Mouse (Mus musculus) urinary bladder, postnatal 36 days (tissue): ENCODE results near the gene Cenpp.

Source experiments
- DNase-seq, 2 experiments: peaks; one replicate each; pipeline ENCODE4 v3.0.0; 2022; ENCODE audit warnings: low spot score in 2 of 2, mixed read lengths in 1 of 2

Gene Cenpp

DNA sequence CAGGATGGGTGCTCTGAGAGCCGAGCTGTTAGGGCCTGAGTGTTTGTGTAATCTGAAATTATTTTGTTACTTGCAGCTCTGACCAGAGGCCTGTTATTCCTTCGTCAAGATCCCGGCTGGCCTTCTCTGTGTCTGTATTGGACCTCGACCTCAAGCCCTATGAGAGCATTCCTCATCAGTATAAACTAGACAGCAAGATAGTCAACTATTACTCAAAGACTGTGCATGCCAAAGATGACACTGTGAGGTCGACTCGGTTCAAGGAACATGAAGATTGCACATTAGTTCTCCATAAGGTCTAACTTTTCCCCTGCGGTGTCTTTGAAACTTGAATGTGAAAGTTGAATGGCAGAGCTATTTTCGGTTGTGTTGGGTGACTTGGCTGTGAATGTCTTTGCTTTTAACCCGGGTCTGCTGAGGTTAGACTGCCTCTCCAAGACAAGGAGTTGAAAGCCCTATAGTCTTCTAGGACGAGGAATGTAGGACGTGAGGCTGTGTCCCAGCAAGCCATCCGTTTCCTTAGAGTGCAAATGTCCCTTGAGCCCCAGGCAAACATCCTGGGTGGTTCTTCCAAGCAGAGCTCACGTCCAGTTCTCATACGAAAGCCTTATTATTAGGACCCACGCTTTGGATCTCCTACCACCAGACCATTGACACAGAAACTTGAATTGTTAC is 191.0 kb downstream of the Cenpp start:
- DNase-seq = peak in 1 of 2 experiments; percentile 24

DNA sequence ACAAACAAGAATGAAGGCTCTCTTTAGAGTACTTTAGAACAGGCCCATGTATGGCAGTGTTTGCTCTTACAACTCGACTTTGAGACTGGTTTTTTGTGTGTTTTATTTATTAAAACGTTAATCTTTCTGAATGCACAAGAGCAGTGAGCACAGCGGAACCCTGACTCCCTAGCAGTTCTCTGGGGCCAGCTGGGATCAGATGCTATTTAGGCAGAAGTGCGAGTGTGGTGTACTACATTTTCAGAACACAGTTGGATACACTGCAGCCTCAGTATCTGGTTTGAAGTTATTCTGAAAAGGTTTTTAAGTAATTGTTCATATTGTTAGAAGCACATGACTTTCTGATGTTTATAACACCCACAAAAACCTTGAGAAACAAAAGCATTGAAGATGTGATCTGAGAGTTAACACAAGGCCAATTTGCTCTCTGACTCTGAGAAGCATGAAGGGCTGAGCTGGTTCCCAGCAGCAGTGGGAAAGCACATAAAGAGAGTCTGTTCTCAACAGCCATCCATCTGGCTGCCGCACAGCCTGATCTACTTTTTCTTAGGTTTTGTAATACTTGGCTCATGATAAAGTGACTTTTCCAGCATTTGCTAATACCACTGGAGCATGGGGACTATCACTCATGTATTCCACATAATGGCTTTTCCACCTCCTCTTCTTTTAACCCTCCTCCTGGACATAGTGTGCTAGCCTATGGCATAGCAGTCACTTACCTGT is 191.7 kb downstream of the Cenpp start:
- DNase-seq = peak in 1 of 2 experiments; percentile 43

DNA sequence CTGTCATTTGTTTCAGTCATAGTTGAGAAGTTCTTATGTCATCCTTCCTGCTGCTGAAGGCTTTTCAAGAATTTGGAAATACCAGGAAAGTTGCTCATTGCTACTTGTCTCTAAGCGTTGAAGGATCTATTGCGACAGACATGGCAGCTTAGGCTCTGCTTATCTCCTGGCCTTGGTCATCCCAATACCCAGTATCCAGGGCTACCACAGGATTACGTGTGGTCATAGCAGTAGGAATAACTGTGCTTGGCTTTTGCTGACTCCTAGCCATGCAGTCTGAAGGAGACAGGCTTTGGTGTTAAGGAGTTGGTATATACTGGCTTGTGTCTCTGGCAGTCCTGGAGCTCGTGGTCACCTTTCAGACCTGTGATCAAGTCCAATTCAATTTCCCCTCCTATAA is 192.3 kb downstream of the Cenpp start:
- no peak for DNase-seq

DNA sequence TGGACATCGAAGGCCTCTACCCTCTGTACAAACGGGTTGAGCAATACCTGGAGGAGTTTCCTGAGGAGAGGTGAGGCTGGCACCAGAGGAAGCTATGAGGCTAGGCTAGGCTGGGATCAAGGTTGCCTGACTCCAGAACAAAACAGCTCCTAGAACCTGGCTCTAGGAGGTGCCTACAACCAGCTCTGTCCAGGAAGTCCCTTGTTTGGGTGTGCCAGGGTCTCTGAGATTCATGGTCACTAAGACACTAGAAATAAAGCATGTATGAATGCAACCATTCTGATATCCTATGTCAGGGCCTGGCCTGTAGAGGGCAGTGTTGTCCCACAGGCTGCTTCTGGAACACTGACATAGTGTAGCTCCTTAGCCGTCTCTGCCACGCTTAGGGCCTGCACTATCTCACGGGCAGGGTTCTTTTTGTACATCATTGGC is 203.3 kb downstream of the Cenpp start:
- peak; percentile 79 to 83 for DNase-seq

DNA sequence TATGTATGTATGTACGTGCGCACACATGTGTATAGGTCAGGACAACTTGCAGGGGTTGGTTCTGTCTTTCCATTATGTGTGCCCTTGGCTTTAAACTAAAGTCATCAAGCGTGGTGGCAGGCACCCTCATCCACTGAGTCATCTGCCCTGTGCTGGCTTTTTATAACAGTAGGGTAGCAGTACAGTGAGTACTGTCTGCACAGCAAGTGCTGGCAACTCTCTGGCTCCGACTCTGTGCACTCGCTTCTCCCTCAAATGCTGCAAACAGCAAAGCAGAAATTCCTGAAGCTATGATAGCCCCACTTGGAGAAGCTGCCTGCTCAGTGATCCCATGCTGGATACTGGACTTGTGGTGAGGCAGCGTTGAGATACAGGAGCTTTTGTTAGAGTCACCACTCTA is 208.1 kb downstream of the Cenpp start:
- DNase-seq = no peak

DNA sequence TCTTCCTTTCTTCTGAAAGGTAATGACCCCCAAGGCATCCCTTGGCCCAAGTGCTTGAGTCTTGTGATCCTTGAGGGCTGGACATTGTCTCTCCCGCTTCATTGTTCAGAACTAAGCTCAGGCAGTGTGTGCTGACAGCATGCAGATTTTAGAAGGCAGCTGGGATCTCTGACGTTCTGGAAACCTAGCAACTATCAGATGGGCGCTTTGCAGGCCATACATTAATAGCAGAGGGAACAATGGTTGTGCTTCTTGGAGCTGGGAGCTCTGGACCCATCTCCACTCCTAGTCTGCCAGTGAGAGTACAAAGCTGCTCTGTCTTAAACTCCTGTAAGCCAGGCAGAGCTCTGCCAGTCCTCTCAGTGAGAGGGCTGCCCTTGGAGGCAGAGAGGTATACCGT is 216.4 kb downstream of the Cenpp start:
- DNase-seq = no peak

DNA sequence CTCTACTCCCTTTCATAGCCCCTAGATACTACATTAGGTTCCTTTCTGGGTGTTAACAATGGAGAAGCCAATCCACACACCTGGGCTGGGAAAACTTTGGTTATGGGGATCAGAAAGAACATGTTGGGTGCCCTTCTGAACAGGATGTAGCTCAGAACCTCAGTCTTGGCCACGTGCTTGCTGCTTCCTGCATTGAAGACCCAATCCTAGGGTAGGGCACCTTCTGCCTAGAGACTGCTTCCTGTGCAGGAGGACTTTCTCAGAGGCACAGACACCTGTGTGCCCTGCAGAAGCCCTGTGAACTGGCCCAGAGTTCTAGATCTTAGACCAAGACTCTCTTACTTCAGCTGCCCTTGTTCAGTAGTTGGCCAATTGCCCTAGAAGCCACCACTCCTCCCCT is 216.8 kb downstream of the Cenpp start:
- no peak for DNase-seq

DNA sequence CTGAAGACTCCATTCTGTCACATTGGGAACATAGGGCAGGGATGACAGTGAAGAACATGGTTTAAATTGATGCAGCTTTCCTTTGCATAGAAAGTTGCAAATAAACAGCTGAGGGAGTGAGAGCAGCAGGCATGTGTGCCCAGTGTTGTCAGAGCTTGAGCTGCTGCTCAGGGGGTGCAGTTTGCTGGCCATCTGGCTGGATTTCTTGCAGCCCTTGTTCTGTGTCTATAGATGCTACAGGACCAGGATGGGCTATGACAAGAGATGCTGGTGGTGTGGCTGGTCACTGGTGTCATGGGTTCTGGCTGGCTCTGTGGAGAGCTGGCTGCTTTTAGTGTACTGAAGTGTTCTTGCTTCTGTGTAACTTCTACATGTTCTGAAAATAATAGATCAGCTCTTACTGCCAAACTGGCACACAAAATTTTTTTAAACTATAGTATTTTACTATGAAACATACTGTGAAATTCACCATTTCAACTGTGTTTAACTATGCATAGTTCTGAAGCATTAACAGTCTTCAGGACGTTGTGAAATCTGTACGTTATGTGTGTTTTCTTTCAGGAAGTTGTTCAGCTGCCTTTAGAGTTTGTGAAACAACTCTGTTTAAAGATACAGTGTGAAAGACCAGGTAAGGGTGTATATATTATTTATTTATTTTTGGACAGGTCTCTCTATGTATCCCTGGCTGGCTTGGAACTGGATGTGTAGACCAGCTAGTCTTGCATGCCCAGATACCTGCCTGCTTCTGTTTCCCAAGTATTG is 219.1 kb downstream of the Cenpp start:
- no peak for DNase-seq

DNA sequence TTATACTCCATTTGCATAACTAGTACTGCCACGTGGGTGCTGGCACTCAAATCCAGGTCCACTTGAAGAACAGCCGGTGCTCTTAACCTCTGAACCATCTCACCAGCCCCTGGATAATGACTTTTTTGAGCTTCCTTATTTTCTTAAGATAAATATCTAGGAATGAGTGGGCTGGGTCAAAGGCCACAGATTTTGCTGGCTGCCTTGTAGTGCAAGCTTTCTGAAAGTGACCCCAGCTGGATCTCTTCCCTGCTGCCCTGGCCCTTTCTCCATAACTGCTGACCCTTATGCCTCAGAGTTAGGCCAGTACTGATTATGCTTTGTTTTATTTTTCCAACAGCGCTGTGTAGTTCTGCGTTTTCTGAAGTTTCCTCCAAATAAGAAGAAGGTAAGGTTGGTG is 222.1 kb downstream of the Cenpp start:
- no peak for DNase-seq

DNA sequence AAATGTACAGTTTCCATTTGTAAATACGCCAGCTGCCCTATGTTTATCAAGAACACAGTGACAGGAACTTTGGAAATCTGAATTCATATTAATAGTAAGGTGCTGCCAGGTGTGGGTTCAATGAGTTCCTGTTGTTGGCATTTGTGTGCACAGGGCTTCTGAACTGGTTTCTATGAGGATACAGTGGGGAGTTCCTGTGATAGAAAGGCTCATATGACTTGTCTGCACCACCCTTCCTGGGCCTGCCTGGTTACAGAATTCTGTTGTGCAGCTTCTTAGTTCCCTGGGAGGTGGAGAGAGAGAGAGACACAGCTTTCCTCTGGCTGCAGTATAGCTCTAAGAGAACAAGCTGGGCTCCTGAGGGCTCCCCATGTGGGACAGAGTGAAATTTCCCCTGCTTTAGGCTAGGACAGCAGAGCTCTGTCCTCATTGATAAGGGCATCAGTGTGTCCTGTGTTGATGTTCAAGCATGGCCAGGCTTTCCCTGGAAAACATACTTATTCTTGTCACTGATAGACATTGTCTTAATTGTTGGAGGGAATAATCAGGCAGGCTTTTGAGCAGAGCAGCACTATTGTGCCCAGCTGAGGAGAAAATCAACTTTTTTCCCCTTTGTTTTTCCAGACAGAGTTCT is 224.4 kb downstream of the Cenpp start:
- DNase-seq = no peak

DNA sequence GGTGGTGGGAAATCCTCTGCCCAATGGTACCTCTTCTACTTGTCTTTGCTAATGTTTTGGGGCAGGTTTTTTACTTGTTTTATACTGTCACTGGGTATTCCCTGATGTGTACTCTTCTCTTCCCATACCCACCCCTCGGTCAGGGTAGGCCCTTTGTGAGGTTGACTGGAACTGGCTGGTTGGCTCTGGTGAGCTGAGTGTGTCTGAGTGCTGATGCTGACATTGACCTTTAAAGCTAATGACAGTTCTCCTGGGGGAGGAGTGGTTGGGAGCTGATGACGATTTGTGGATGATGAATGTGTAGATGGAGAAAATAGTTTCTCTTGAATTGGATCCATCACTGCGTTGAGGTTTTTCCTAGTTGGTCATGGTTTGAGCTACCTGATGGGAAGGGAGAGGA is 225.8 kb downstream of the Cenpp start:
- DNase-seq = no peak

DNA sequence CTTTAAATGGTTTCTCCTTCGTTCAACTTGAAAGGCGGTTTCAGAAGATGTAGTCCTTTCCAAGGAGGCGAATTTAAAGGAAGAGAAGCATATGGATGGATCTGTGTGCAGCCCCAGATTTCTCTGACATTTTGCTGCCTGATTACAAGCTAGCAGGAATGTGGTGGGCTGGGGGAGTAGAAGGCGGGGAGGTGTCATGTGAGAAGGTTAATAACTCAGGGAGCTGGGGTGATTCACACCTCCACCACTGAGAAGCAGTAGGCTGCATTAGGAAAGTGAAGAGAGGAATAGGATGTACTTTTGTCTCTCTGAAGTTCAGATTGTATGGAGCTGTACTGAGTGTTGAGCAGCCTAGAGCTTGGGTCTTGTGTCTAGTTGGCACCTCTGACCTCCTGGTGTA is 230.6 kb downstream of the Cenpp start:
- DNase-seq = no peak

DNA sequence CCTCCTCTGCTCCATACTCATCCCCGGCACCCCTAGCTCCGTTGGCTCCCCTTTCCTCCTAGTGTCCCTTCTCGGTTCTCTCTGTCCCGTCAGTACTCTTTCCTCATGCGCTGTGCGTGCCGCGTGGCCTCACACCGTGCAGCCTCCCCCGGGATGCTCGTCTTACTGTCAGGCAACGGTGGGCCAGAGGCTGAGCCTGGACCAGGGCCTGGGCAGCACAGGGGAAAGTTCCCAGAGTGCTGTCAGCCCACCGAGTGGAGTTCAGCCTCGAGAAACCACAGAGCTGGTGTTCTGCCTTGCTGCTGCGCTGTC is 231.0 kb downstream of the Cenpp start:
- DNase-seq = no peak

DNA sequence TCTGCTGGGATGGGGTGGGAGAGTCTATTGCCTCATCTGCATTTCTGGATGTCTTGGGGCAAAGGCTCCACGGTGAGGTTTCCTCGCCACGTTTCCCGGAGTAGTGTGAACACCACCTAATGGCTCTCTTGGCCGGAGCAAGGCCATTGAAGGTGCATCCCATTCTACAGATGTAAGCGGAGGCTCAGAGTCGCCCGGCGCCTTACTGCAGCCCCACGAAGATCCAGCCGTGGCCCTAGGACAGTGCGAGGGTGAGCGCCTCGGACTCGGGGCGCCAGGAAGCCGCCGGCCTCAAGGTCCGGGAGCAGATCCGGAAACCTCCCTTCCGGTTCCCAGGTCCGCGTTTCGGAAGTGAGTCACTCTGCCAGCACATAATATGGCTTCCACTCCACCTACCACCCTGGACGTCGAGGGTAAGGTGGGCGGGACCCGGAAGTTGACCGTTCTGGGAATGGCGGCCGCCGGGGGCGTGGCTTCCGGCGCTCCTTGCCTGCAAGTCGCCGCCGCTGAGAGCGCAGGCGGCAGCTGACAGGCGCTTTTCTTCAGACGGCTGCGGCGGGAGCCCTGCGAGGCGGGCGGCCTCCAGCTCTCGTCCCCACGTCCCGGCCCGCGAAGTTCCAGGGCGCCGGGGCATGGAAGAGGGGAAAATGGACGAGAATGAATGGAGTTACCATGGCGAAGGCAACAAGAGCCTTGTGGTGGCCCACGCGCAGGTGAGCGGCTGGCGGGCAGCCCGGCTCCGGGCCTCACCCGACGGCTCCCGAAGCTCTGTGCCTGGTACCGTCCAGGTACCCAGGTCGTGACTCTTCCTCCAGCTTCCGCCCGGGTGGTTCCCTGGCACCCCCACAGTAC is 231.6 kb downstream of the Cenpp start, which contains the start of gene Ippk:
TSS of gene Ippk (plus strand) at position 496 of the 852 bp plus-strand sequence.
- DNase-seq = peak; percentile 97 to 98
